Mouse (Mus musculus): ENCODE measurements around the gene Cdc25a. TPM values are rescaled to one million over a fixed set of nuclear protein-coding genes. Genes with fewer than 3 reads are reported as not detected.

Cdc25a gene
- polyA plus RNA-seq, 2 experiments = 10.8 to 11.9 TPM

GRCm38 (mm10) chr9:109875695-109876601 lies 569 bp downstream of the Cdc25a start:
- peak; percentile 79 for ATAC-seq (ENCODE audit: insufficient read depth)
- H3K4me1 ChIP-seq (replicated peaks; ENCODE audit: control insufficient read depth in 2 of 2, insufficient read depth in 2 of 2, low read length in 1 of 2) = peaks cover 3 to 19% of the 10 kb centered on the region in 2 experiments
- H3K27me3 ChIP-seq (ENCODE audit: control insufficient read depth, insufficient read depth, low read length) = no peaks in the 10 kb centered on the region
- WGBS (ENCODE audit: insufficient replicate concordance) = under 1% methylated on average over 58 of the region's 76 CpGs
- H3K27ac ChIP-seq = peak overlapping the region; percentile 32
- H3K36me3 ChIP-seq (replicated peaks; ENCODE audit: control insufficient read depth, insufficient read depth, low read depth) = peaks cover 34% of the 10 kb centered on the region
- peak overlapping the region; percentile 86 for H3K4me2 ChIP-seq (ENCODE audit: low read depth)
- H3K9ac ChIP-seq (replicated peaks) = peak overlapping the region; percentile 96
- H3K4me3 ChIP-seq (ENCODE audit: insufficient read depth in 1 of 2, low read depth in 2 of 2, low read length in 2 of 2) = peak overlapping the region; percentile 72 to 93
- TF ChIP-seq EP300 (IDR thresholded peaks at IDR 0.05; ENCODE audit: low read depth) = no peak
- no peak for TF ChIP-seq CTCF (IDR thresholded peaks at IDR 0.05; ENCODE audit: low read depth)
- no peak for DNase-seq (ENCODE audit: low read depth in 3 of 3, low spot score in 3 of 3)
- H3K9me3 ChIP-seq (ENCODE audit: control insufficient read depth, low read length) = no peaks in the 10 kb centered on the region

GRCm38 (mm10) chr9:109876756-109877155 lies 1.4 kb downstream of the Cdc25a start:
- H3K4me2 ChIP-seq (ENCODE audit: low read depth) = peak overlapping the region; percentile 86
- H3K36me3 ChIP-seq (replicated peaks; ENCODE audit: control insufficient read depth, insufficient read depth, low read depth) = peaks cover 42% of the 10 kb centered on the region
- peaks cover 0 to 12% of the 10 kb centered on the region in 2 experiments; a peak in 3 of 4 replicates for H3K4me1 ChIP-seq (replicated peaks; ENCODE audit: control insufficient read depth in 2 of 2, insufficient read depth in 2 of 2, low read length in 1 of 2)
- DNase-seq (ENCODE audit: low read depth in 3 of 3, low spot score in 3 of 3) (no peak), ATAC-seq (ENCODE audit: insufficient read depth) (no peak)
- H3K9me3 ChIP-seq (ENCODE audit: control insufficient read depth, low read length) = no peaks in the 10 kb centered on the region
- H3K9ac ChIP-seq (replicated peaks) = peak overlapping the region; percentile 96
- TF ChIP-seq CTCF (IDR thresholded peaks at IDR 0.05; ENCODE audit: low read depth) (no peak), EP300 (IDR thresholded peaks at IDR 0.05; ENCODE audit: low read depth) (no peak)
- 3% methylated on average over 3 of the region's 3 CpGs for WGBS (ENCODE audit: insufficient replicate concordance)
- peak overlapping the region; percentile 72 to 93 for H3K4me3 ChIP-seq (ENCODE audit: insufficient read depth in 1 of 2, low read depth in 2 of 2, low read length in 2 of 2)
- H3K27ac ChIP-seq = no peak overlapping the region
- no peaks in the 10 kb centered on the region for H3K27me3 ChIP-seq (ENCODE audit: control insufficient read depth, insufficient read depth, low read length)

GRCm38 (mm10) chr9:109877666-109878065 lies 2.3 kb downstream of the Cdc25a start:
- Histone ChIP-seq H3K9me3 (ENCODE audit: control insufficient read depth, low read length) (no peaks in the 10 kb centered on the region), H3K4me3 (ENCODE audit: insufficient read depth in 1 of 2, low read depth in 2 of 2, low read length in 2 of 2) (peak overlapping the region; percentile 72 to 93), H3K4me1 (replicated peaks; ENCODE audit: control insufficient read depth in 2 of 2, insufficient read depth in 2 of 2, low read length in 1 of 2) (peaks cover 0 to 12% of the 10 kb centered on the region in 2 experiments; a peak in 3 of 4 replicates), H3K9ac (replicated peaks) (peak overlapping the region; percentile 96), H3K27me3 (ENCODE audit: control insufficient read depth, insufficient read depth, low read length) (no peaks in the 10 kb centered on the region), H3K36me3 (replicated peaks; ENCODE audit: control insufficient read depth, insufficient read depth, low read depth) (peaks cover 51% of the 10 kb centered on the region), H3K27ac (no peak overlapping the region), H3K4me2 (ENCODE audit: low read depth) (peak overlapping the region; percentile 86)
- DNase-seq (ENCODE audit: low read depth in 3 of 3, low spot score in 3 of 3) (no peak), ATAC-seq (ENCODE audit: insufficient read depth) (no peak)
- TF ChIP-seq EP300 (IDR thresholded peaks at IDR 0.05; ENCODE audit: low read depth) = no peak
- TF ChIP-seq CTCF (IDR thresholded peaks at IDR 0.05; ENCODE audit: low read depth) = peak; percentile 39; the same call in 1 of the 2 replicates
- WGBS (ENCODE audit: insufficient replicate concordance) = 63% methylated on average over 5 of the region's 5 CpGs

- 79% methylated on average over 1 of the region's 1 CpGs for WGBS (ENCODE audit: insufficient replicate concordance)
- ATAC-seq (ENCODE audit: insufficient read depth) (no peak), DNase-seq (ENCODE audit: low read depth in 3 of 3, low spot score in 3 of 3) (no peak)
- Histone ChIP-seq H3K9me3 (ENCODE audit: control insufficient read depth, low read length) (no peaks in the 10 kb centered on the region), H3K4me3 (ENCODE audit: insufficient read depth in 1 of 2, low read depth in 2 of 2, low read length in 2 of 2) (no peak overlapping the region), H3K27me3 (ENCODE audit: control insufficient read depth, insufficient read depth, low read length) (no peaks in the 10 kb centered on the region), H3K27ac (no peak overlapping the region), H3K4me2 (ENCODE audit: low read depth) (no peak overlapping the region), H3K9ac (replicated peaks) (no peak overlapping the region), H3K36me3 (replicated peaks; ENCODE audit: control insufficient read depth, insufficient read depth, low read depth) (peaks cover 67% of the 10 kb centered on the region), H3K4me1 (replicated peaks; ENCODE audit: control insufficient read depth in 2 of 2, insufficient read depth in 2 of 2, low read length in 1 of 2) (peaks cover 0 to 12% of the 10 kb centered on the region in 2 experiments; a peak in 3 of 4 replicates)
- TF ChIP-seq EP300 (IDR thresholded peaks at IDR 0.05; ENCODE audit: low read depth) (no peak), CTCF (IDR thresholded peaks at IDR 0.05; ENCODE audit: low read depth) (no peak)
These were observed 3.9 kb downstream of the Cdc25a start for GRCm38 (mm10) chr9:109879305-109879704.

- Histone ChIP-seq H3K9ac (replicated peaks) (no peak overlapping the region), H3K27ac (no peak overlapping the region), H3K27me3 (ENCODE audit: control insufficient read depth, insufficient read depth, low read length) (no peaks in the 10 kb centered on the region), H3K9me3 (ENCODE audit: control insufficient read depth, low read length) (no peaks in the 10 kb centered on the region), H3K36me3 (replicated peaks; ENCODE audit: control insufficient read depth, insufficient read depth, low read depth) (peaks cover 99% of the 10 kb centered on the region), H3K4me1 (replicated peaks; ENCODE audit: control insufficient read depth in 2 of 2, insufficient read depth in 2 of 2, low read length in 1 of 2) (no peaks in the 10 kb centered on the region), H3K4me3 (ENCODE audit: insufficient read depth in 1 of 2, low read depth in 2 of 2, low read length in 2 of 2) (no peak overlapping the region), H3K4me2 (ENCODE audit: low read depth) (no peak overlapping the region)
- ATAC-seq (ENCODE audit: insufficient read depth) (no peak), DNase-seq (ENCODE audit: low read depth in 3 of 3, low spot score in 3 of 3) (no peak)
- TF ChIP-seq CTCF (IDR thresholded peaks at IDR 0.05; ENCODE audit: low read depth) = no peak
- no peak for TF ChIP-seq EP300 (IDR thresholded peaks at IDR 0.05; ENCODE audit: low read depth)
- WGBS (ENCODE audit: insufficient replicate concordance) = 59% methylated on average over 4 of the region's 4 CpGs
These were observed 10.9 kb downstream of the Cdc25a start for GRCm38 (mm10) chr9:109886259-109886658.
